Mouse (Mus musculus) ovary, adult 10 weeks (tissue): ENCODE data around the gene Psme3. TPM values are rescaled to one million over a fixed set of nuclear protein-coding genes. Genes with fewer than 3 reads are reported as not detected.

Experiments used
- polyA plus RNA-seq: library from polyadenylated mRNA; stranded (reverse); fragments of 350-450 nt; fragmentation: Illumina TruSeq; extraction: RNeasy Lipid Tissue Mini Kit (QIAGEN cat#74804); gene quantifications from one replicate; pipeline ENCODE4 v1.2.3, GENCODE M21; 2014

Psme3 gene
- 240 TPM for polyA plus RNA-seq

DNA sequence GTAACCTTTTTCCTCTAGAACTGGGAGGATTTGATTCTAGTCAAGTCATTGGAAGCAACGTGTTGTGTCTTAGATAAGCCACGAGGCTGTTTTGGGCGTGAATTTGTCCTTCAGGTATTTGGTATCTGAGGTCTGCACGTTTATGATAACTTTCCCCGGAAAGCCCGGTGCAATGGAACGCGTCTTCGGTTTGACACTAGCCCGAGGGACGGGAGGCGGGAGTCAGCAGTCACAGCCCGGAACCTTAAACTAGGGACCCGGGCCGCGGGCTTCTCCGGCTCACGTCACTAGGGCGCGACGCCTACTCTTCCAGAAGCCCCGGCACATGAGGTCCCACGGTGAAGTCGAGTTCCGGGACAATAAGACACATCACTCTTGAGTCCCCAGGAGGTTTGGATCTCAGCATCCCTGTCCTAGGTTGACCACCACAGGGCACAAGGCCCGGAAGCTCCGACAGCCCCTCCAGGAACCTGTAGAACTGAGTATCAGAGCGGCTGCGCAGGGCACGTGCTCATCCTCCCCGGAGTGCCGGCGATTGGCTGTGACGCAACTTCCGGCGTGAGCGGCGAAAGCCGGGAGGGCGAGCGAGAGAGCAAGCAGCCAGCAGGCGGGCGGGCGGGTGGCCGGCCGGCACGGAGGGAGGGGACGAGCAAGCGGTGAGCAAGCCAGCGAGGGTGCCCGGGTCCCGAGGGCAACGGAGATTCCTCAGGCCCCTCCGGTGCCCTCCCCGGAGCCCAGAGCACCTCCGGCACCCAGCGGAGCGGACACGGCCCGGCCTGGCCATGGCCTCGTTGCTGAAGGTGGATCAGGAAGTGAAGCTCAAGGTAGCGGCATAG lies at the start of gene Psme3:
Psme3 (plus strand) TSS at position 549 of the 836 bp plus-strand sequence.

GRCm38 (mm10) chr11:101278223-101279192 lies 37.5 kb upstream of the Psme3 start, which contains the start of the genes Cntd1 and Coa3:
Cntd1 (plus strand) TSS chr11:101279012.
Coa3 (minus strand) TSS chr11:101279114.

GRCm38 (mm10) chr11:101302004-101302798 lies 13.8 kb upstream of the Psme3 start, which contains the start of gene Becn1:
Becn1 (minus strand) TSS chr11:101302286.

GRCm38 (mm10) chr11:101324763-101325162 lies 8.8 kb downstream of the Psme3 start, which contains the start of gene Aoc2:
Aoc2 (plus strand) TSS chr11:101325063.

DNA sequence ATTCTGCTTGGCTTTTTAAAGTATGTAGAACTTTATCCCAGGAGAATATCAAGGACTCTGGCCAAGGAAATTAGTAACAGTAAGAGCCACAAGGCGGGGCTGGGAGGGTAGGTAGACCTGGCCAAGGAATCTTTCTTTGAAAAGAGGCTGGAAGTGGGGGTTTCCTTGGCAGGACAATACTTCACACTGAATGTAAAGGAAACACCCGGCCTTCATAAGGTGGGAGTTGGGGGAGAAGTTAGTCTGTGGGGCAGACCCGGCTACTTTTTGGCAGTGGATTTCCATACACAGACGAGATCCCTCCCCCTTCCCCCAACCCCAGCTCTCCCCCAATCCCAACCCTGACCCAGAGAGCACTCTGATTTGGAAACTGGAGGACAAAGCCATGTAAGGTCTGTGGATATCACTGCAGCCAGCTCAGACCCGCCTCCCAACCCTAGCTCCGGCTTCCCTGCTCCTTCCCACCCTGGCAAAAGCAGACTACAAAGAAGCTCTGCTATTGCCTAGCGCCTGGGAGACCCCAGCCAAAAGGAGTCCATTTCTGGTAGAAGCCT lies 14.4 kb downstream of the Psme3 start, which contains the start of gene Aoc3:
Aoc3 (plus strand) TSS at position 235 of the 554 bp plus-strand sequence.

GRCm38 (mm10) chr11:101367326-101367935 lies 51.4 kb downstream of the Psme3 start, which contains the start of gene G6pc:
G6pc (plus strand) TSS chr11:101367561.

Other genes starting within 250 kb of the Psme3 start
- 1.3 TPM for gene Naglu, start 246.2 kb upstream of the Psme3 start, polyA plus RNA-seq
- 159 TPM for gene Hsd17b1, start 237.8 kb upstream of the Psme3 start, polyA plus RNA-seq
- 6.9 TPM for gene Coasy, start 233.6 kb upstream of the Psme3 start, polyA plus RNA-seq
- gene Mlx, start 228.9 kb upstream of the Psme3 start, polyA plus RNA-seq = 28.9 TPM
- gene Psmc3ip, start 220.8 kb upstream of the Psme3 start, polyA plus RNA-seq = 10.6 TPM
- 48.5 TPM for gene Retreg3, start 196.3 kb upstream of the Psme3 start, polyA plus RNA-seq
- 1.2 TPM for gene Tubg1, start 196.3 kb upstream of the Psme3 start, polyA plus RNA-seq
- gene Tubg2, start 160.3 kb upstream of the Psme3 start, polyA plus RNA-seq = not detected
- gene Cntnap1, start 145.7 kb upstream of the Psme3 start, polyA plus RNA-seq = 0.48 TPM
- gene Plekhh3, start 144.9 kb upstream of the Psme3 start, polyA plus RNA-seq = 0.48 TPM
- gene Ccr10, start 140.8 kb upstream of the Psme3 start, polyA plus RNA-seq = not detected
- 28.3 TPM for gene Ezh1, start 89.8 kb upstream of the Psme3 start, polyA plus RNA-seq
- gene Ramp2, start 70.2 kb upstream of the Psme3 start, polyA plus RNA-seq = 10.1 TPM
- 62.5 TPM for gene Vps25, start 62.5 kb upstream of the Psme3 start, polyA plus RNA-seq
- not detected for gene Wnk4, start 55.6 kb upstream of the Psme3 start, polyA plus RNA-seq
- 1.3 TPM for gene Cntd1, start 37.2 kb upstream of the Psme3 start, polyA plus RNA-seq
- 3.5 TPM for gene Coa3, start 37.1 kb upstream of the Psme3 start, polyA plus RNA-seq
- gene Becn1, start 13.9 kb upstream of the Psme3 start, polyA plus RNA-seq = 83.0 TPM
- gene Aoc2, start 8.8 kb downstream of the Psme3 start, polyA plus RNA-seq = 0.26 TPM
- 59.7 TPM for gene Aoc3, start 14.4 kb downstream of the Psme3 start, polyA plus RNA-seq
- not detected for gene G6pc, start 51.3 kb downstream of the Psme3 start, polyA plus RNA-seq
- 8.1 TPM for gene Aarsd1, start 101.4 kb downstream of the Psme3 start, polyA plus RNA-seq
- gene Gm27029, start 108.6 kb downstream of the Psme3 start, polyA plus RNA-seq = not detected
- gene Rundc1, start 108.9 kb downstream of the Psme3 start, polyA plus RNA-seq = 3.1 TPM
- gene Ptges3l, start 109.1 kb downstream of the Psme3 start, polyA plus RNA-seq = 3.0 TPM
- gene Rpl27, start 126.1 kb downstream of the Psme3 start, polyA plus RNA-seq = 91.3 TPM
- gene Ifi35, start 132.2 kb downstream of the Psme3 start, polyA plus RNA-seq = 0.68 TPM
- gene Rnd2, start 148.8 kb downstream of the Psme3 start, polyA plus RNA-seq = 31.6 TPM
- 1.8 TPM for gene Vat1, start 150.0 kb downstream of the Psme3 start, polyA plus RNA-seq
- 24.1 TPM for gene Brca1, start 235.7 kb downstream of the Psme3 start, polyA plus RNA-seq
- gene Nbr1, start 235.9 kb downstream of the Psme3 start, polyA plus RNA-seq = 140 TPM